In the genomic region with DNA sequence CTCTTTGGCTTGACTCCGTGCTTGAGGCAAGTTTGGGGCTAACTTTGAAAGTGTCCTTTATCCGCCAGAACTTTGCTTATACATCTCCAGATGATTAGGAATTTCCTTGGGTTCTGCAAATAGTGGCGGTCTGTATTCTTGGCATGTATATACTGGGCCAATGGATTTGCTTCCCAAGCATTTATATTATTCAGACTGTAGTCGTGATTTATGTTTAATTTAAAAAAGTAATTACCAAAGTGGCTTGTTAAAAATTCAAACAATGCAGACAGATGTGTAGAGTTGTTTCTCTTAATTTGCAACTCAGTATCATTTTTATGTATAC, we compare ENCODE assay signal across 8 mouse cellular contexts. TPM values are rescaled to one million over a fixed set of nuclear protein-coding genes. Genes with fewer than 3 reads are reported as not detected.
DNase-seq lines count a peak whose midpoint lies in the region; ATAC-seq and TF ChIP-seq lines count a peak whose summit lies in the region.

No protein-coding gene starts in this region.

- 14% methylated on average over 4 of the region's 4 CpGs for WGBS in heart, embryonic 14.5 days
- WGBS in forebrain, postnatal 0 days, result 8% methylated on average over 4 of the region's 4 CpGs
- 20% methylated on average over 4 of the region's 4 CpGs for WGBS in midbrain, embryonic 10.5 days

- peak overlapping the region; percentile 62 for H3K4me2 ChIP-seq in heart, embryonic 14.5 days (ENCODE audit: low read length)
- peak overlapping the region; percentile 93 for H3K4me2 ChIP-seq in forebrain, postnatal 0 days (ENCODE audit: low read depth)

- no peak overlapping the region for H3K27ac ChIP-seq in heart, embryonic 14.5 days (replicated peaks in 1 of 2; ENCODE audit: control insufficient read depth in 1 of 2, insufficient read depth in 1 of 2, low read depth in 2 of 2, low read length in 2 of 2)
- no peak overlapping the region for H3K27ac ChIP-seq in forebrain, postnatal 0 days (ENCODE audit: low read depth, low read length)
- no peak overlapping the region for H3K27ac ChIP-seq in midbrain, embryonic 10.5 days (replicated peaks)

- TF ChIP-seq CTCF in G1E (IDR thresholded peaks at IDR 0.05; ENCODE audit: low read depth, low read length), result no peak
- TF ChIP-seq CTCF in forebrain, postnatal 0 days (IDR thresholded peaks at IDR 0.05; ENCODE audit: low read depth), result no peak

- peaks cover 6% of the 10 kb centered on the region; the same call in 1 of the 2 replicates for H3K27me3 ChIP-seq in heart, embryonic 14.5 days (ENCODE audit: control insufficient read depth, insufficient read depth, low read length)
- H3K27me3 ChIP-seq in G1E (ENCODE audit: insufficient read depth, low read length), result peaks cover 3% of the 10 kb centered on the region; the same call in 1 of the 2 replicates
- H3K27me3 ChIP-seq in forebrain, postnatal 0 days (ENCODE audit: insufficient read depth, low read length), result no peaks in the 10 kb centered on the region
- H3K27me3 ChIP-seq in midbrain, embryonic 10.5 days (ENCODE audit: low read depth, poor library complexity, severe bottlenecking), result peaks cover 47% of the 10 kb centered on the region

- DNase-seq in heart, postnatal 10 days, result no peak
- no peak for DNase-seq in G1E (ENCODE audit: low spot score)
- DNase-seq in forebrain, postnatal 0 days, result no peak
- no peak for DNase-seq in midbrain, embryonic 10.5 days (ENCODE audit: low spot score)
- DNase-seq in B cell, adult 2 months, result no peak
- DNase-seq in layer of hippocampus, postnatal 10 days (ENCODE audit: low spot score in 2 of 2), result no peak

- no peaks in the 10 kb centered on the region for H3K36me3 ChIP-seq in heart, embryonic 14.5 days (ENCODE audit: control insufficient read depth, insufficient read depth, low read length)
- no peaks in the 10 kb centered on the region for H3K36me3 ChIP-seq in G1E (replicated peaks)
- no peaks in the 10 kb centered on the region for H3K36me3 ChIP-seq in forebrain, postnatal 0 days (ENCODE audit: insufficient read depth)
- H3K36me3 ChIP-seq in midbrain, embryonic 10.5 days, result no peaks in the 10 kb centered on the region

- no peaks in the 10 kb centered on the region for H3K9me3 ChIP-seq in heart, embryonic 14.5 days (ENCODE audit: control insufficient read depth, low read length)
- no peaks in the 10 kb centered on the region for H3K9me3 ChIP-seq in G1E (replicated peaks)
- no peaks in the 10 kb centered on the region for H3K9me3 ChIP-seq in forebrain, postnatal 0 days (ENCODE audit: low read length)
- H3K9me3 ChIP-seq in midbrain, embryonic 10.5 days (replicated peaks), result no peaks in the 10 kb centered on the region

- H3K4me1 ChIP-seq in heart, embryonic 14.5 days (ENCODE audit: control insufficient read depth in 2 of 2, insufficient read depth in 2 of 2, low read length in 2 of 2), result no peaks in the 10 kb centered on the region
- H3K4me1 ChIP-seq in G1E (ENCODE audit: insufficient read depth, low read depth, low read length), result peaks cover 47% of the 10 kb centered on the region
- H3K4me1 ChIP-seq in forebrain, postnatal 0 days (ENCODE audit: insufficient read depth), result no peaks in the 10 kb centered on the region
- peaks cover 3% of the 10 kb centered on the region for H3K4me1 ChIP-seq in midbrain, embryonic 10.5 days

- no peak for ATAC-seq in heart, embryonic 14.5 days (ENCODE audit: insufficient number of reproducible peaks, insufficient read depth, low FRiP score, low read depth)
- no peak for ATAC-seq in G1E (ENCODE audit: extremely low read depth, insufficient number of reproducible peaks, low FRiP score, poor library complexity, severe bottlenecking)
- no peak for ATAC-seq in forebrain, postnatal 0 days
- no peak; the same call in 1 of the 2 replicates for ATAC-seq in megakaryocyte-erythroid progenitor cell, adult 5-6 weeks (replicated peaks; ENCODE audit: low FRiP score, low TSS enrichment, poor library complexity, severe bottlenecking)

- H3K9ac ChIP-seq in heart, embryonic 14.5 days (ENCODE audit: low read length), result peak overlapping the region; percentile 65
- peak overlapping the region; percentile 46 for H3K9ac ChIP-seq in forebrain, postnatal 0 days

- peak overlapping the region; percentile 55 to 70 for H3K4me3 ChIP-seq in heart, embryonic 14.5 days (ENCODE audit: control insufficient read depth in 1 of 2, insufficient read depth in 1 of 2, low read depth in 1 of 2, low read length in 2 of 2)
- H3K4me3 ChIP-seq in G1E (ENCODE audit: low read depth, low read length), result peak overlapping the region; percentile 78
- peak overlapping the region; percentile 49 for H3K4me3 ChIP-seq in forebrain, postnatal 0 days (ENCODE audit: low read depth, low read length)
- peak overlapping the region; percentile 61 for H3K4me3 ChIP-seq in midbrain, embryonic 10.5 days

- intact Hi-C loops in heart, postnatal 10 days (cut with DNase I), result no loop called here

RNA-seq across cellular contexts. Expression of gene Usp18, which starts 0.3 kb away (rescaled TPM):
- polyA plus RNA-seq in heart, embryonic 14.5 days (2014; fragmentation: Nextera tagmentation; extraction: Ambion mirVana), result 1.7 and 1.8 TPM in 2 replicates
- total RNA-seq in heart, postnatal 10 days (2021), result 1 to 10 TPM in 1 of 2 experiments, under 1 TPM in 1; 0.82 to 1.2 TPM
- total RNA-seq in G1E (2014; fragmentation: Nextera tagmentation), result 2.3 and 5.8 TPM in 2 replicates
- 13.8 and 18.2 TPM in 2 replicates for total RNA-seq in G1E (2017)
- 0.21 and 0.41 TPM in 2 replicates for polyA plus RNA-seq in G1E (2012)
- 1.7 and 2.5 TPM in 2 replicates for total RNA-seq in forebrain, postnatal 0 days (2014; rRNA removed)
- polyA plus RNA-seq in forebrain, postnatal 0 days (2015; fragmentation: Nextera tagmentation; extraction: Ambion mirVana), result 3.0 and 3.4 TPM in 2 replicates
- 0.38 and 0.94 TPM in 2 replicates for polyA plus RNA-seq in midbrain, embryonic 10.5 days (2016; fragmentation: Nextera tagmentation; extraction: Ambion mirVana)
- not detected for total RNA-seq in layer of hippocampus, postnatal 10 days (2021)
- total RNA-seq in megakaryocyte-erythroid progenitor cell, adult 5-6 weeks (2014; fragmentation: Nextera tagmentation), result 5.2 and 7.0 TPM in 2 replicates
- 2.3 and 7.3 TPM in 2 replicates for total RNA-seq in megakaryocyte-erythroid progenitor cell, adult 5-6 weeks (2017)

RNA-seq across cellular contexts. Expression of gene Tuba8, which starts 35.5 kb away (rescaled TPM):
- polyA plus RNA-seq in heart, embryonic 14.5 days (2014; fragmentation: Nextera tagmentation; extraction: Ambion mirVana), result 0.18 TPM in 1 of 2 replicates, not detected in the other
- 10 to 100 TPM; 78.2 to 86.1 TPM for total RNA-seq in heart, postnatal 10 days (2021)
- total RNA-seq in G1E (2014; fragmentation: Nextera tagmentation), result not detected in 2 replicates
- 0.38 and 0.58 TPM in 2 replicates for total RNA-seq in G1E (2017)
- polyA plus RNA-seq in G1E (2012), result 0.03 TPM in 1 of 2 replicates, not detected in the other
- 0.31 and 0.86 TPM in 2 replicates for total RNA-seq in forebrain, postnatal 0 days (2014; rRNA removed)
- polyA plus RNA-seq in forebrain, postnatal 0 days (2015; fragmentation: Nextera tagmentation; extraction: Ambion mirVana), result 1.1 and 1.2 TPM in 2 replicates
- polyA plus RNA-seq in midbrain, embryonic 10.5 days (2016; fragmentation: Nextera tagmentation; extraction: Ambion mirVana), result 0.22 and 0.36 TPM in 2 replicates
- 1 to 10 TPM; 2.8 to 3.6 TPM for total RNA-seq in layer of hippocampus, postnatal 10 days (2021)
- 2.5 and 3.6 TPM in 2 replicates for total RNA-seq in megakaryocyte-erythroid progenitor cell, adult 5-6 weeks (2014; fragmentation: Nextera tagmentation)
- total RNA-seq in megakaryocyte-erythroid progenitor cell, adult 5-6 weeks (2017), result 10.7 and 28.8 TPM in 2 replicates

RNA-seq across cellular contexts. Expression of gene Slc6a13, which starts 54.0 kb away (rescaled TPM):
- polyA plus RNA-seq in heart, embryonic 14.5 days (2014; fragmentation: Nextera tagmentation; extraction: Ambion mirVana), result 8.0 and 9.3 TPM in 2 replicates
- total RNA-seq in heart, postnatal 10 days (2021), result 1 to 10 TPM; 1.2 to 2.0 TPM
- total RNA-seq in G1E (2014; fragmentation: Nextera tagmentation), result 9.1 and 10.5 TPM in 2 replicates
- total RNA-seq in G1E (2017), result 11.7 and 14.8 TPM in 2 replicates
- polyA plus RNA-seq in G1E (2012), result 8.0 and 13.7 TPM in 2 replicates
- total RNA-seq in forebrain, postnatal 0 days (2014; rRNA removed), result 40.2 and 45.7 TPM in 2 replicates
- polyA plus RNA-seq in forebrain, postnatal 0 days (2015; fragmentation: Nextera tagmentation; extraction: Ambion mirVana), result 43.5 and 45.9 TPM in 2 replicates
- polyA plus RNA-seq in midbrain, embryonic 10.5 days (2016; fragmentation: Nextera tagmentation; extraction: Ambion mirVana), result 1.4 and 2.4 TPM in 2 replicates
- total RNA-seq in layer of hippocampus, postnatal 10 days (2021), result 10 to 100 TPM; 10.2 to 17.0 TPM
- total RNA-seq in megakaryocyte-erythroid progenitor cell, adult 5-6 weeks (2014; fragmentation: Nextera tagmentation), result 5.7 and 11.0 TPM in 2 replicates
- total RNA-seq in megakaryocyte-erythroid progenitor cell, adult 5-6 weeks (2017), result 4.6 and 6.4 TPM in 2 replicates
